Mouse (Mus musculus) kidney, adult 8-10 months (tissue): ENCODE results near the gene Agap1.

Experiments
- DNase-seq, 2 experiments: peaks; one replicate each; pipeline ENCODE4 v3.0.0; 2022

Agap1 gene

GRCm38 (mm10) chr1:89580031-89580998 lies 125.7 kb downstream of the Agap1 start:
- DNase-seq = peak; percentile 56 to 64

- DNase-seq = peak; percentile 17 to 39
Observed at GRCm38 (mm10) chr1:89580999-89581765, 126.6 kb downstream of the Agap1 start.

GRCm38 (mm10) chr1:89581766-89582125 lies 127.1 kb downstream of the Agap1 start:
- DNase-seq = no peak

GRCm38 (mm10) chr1:89583369-89583768 lies 128.8 kb downstream of the Agap1 start:
- DNase-seq = no peak

GRCm38 (mm10) chr1:89586991-89587683 lies 132.5 kb downstream of the Agap1 start:
- no peak for DNase-seq

GRCm38 (mm10) chr1:89588154-89588553 lies 133.5 kb downstream of the Agap1 start:
- DNase-seq = no peak

- DNase-seq = no peak
Observed at GRCm38 (mm10) chr1:89590994-89591393, 136.4 kb downstream of the Agap1 start.

- no peak for DNase-seq
Observed at GRCm38 (mm10) chr1:89593219-89593618, 138.6 kb downstream of the Agap1 start.

- no peak for DNase-seq
Observed at GRCm38 (mm10) chr1:89594999-89595398, 140.4 kb downstream of the Agap1 start.

GRCm38 (mm10) chr1:89595421-89595820 lies 140.8 kb downstream of the Agap1 start:
- no peak for DNase-seq

GRCm38 (mm10) chr1:89596223-89596622 lies 141.6 kb downstream of the Agap1 start:
- no peak for DNase-seq

GRCm38 (mm10) chr1:89598906-89599305 lies 144.3 kb downstream of the Agap1 start:
- DNase-seq = no peak

GRCm38 (mm10) chr1:89599983-89600741 lies 145.6 kb downstream of the Agap1 start:
- no peak for DNase-seq

GRCm38 (mm10) chr1:89601349-89601748 lies 146.7 kb downstream of the Agap1 start:
- DNase-seq = no peak

- DNase-seq = no peak
Observed at GRCm38 (mm10) chr1:89602879-89603278, 148.3 kb downstream of the Agap1 start.

GRCm38 (mm10) chr1:89606612-89607011 lies 152.0 kb downstream of the Agap1 start:
- peak; percentile 23 to 55 for DNase-seq

- no peak for DNase-seq
Observed at GRCm38 (mm10) chr1:89608766-89609165, 154.2 kb downstream of the Agap1 start.

- DNase-seq = no peak
Observed at GRCm38 (mm10) chr1:89609964-89610363, 155.4 kb downstream of the Agap1 start.

- DNase-seq = no peak
Observed at GRCm38 (mm10) chr1:89611521-89611920, 156.9 kb downstream of the Agap1 start.

- DNase-seq = no peak
Observed at GRCm38 (mm10) chr1:89613234-89613870, 158.7 kb downstream of the Agap1 start.

GRCm38 (mm10) chr1:89616556-89616955 lies 161.9 kb downstream of the Agap1 start:
- no peak for DNase-seq

GRCm38 (mm10) chr1:89617336-89617735 lies 162.7 kb downstream of the Agap1 start:
- no peak for DNase-seq
